Mouse (Mus musculus) spleen, adult 2 months (tissue): Measurements from ENCODE around the gene Tspo2.

ENCODE experiments used
- CTCF ChIP-seq: fragments of 200-500 bp; IDR thresholded peaks from 2 replicates; pipeline ENCODE4 v1.5.1; 2011; ENCODE audit warnings: mild to moderate bottlenecking, inconsistent platforms; ENCODE audit not compliant: insufficient read depth, insufficient read length, insufficient replicate concordance; ENCODE audit errors: extremely low read depth
- POLR2A ChIP-seq: fragments of 200-500 bp; IDR thresholded peaks from 2 replicates; pipeline ENCODE4 v1.6.1; 2011; ENCODE audit warnings: low read depth, low read length, inconsistent platforms

DNA sequence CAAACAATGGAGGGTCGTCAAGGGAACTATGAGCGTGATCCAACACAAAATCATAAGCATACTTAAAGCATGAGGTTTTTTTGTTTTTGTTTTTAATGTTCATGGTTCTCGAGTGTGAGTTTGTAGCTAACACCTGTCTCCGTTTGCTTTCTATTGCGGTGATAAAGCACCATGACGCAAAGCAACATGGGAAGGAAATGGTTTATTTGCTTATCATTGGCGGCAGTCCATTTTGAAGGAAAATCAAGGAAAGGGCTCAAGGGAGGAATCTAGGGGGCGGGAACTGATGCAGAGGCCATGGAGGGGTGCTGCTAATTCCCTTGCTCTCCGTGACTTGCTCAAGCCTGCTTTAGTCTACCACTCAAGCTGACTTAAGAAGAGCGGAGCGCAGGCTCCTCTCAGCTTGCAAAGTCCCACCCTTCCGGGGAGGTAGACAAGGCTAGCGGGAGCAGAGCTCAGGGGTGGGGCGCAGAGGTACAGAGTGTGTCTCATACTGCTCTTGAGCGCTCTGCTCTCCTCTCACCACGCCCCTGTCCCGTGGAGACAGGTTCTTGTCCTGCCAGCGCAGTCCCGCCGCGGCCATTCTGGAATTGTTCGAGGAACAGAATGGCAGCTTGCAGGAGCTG lies 15.6 kb upstream of the Tspo2 start:
- no peak for TF ChIP-seq POLR2A
- TF ChIP-seq CTCF, result no peak
